Mouse (Mus musculus) heart, adult 8-10 months (tissue): ENCODE results near the gene Mmp15. TPM values are rescaled to one million over a fixed set of nuclear protein-coding genes. Genes with fewer than 3 reads are reported as not detected.

ENCODE experiments used
- total RNA-seq, 4 experiments: library from RNA; stranded (reverse); gene quantifications; 2 replicates each; pipeline ENCODE4 v1.2.4; 2022

Gene Mmp15
- total RNA-seq, 4 experiments from 2014 or later: 57.6 to 63.2 (median 58.0) TPM

Other genes starting within 250 kb of the Mmp15 start
- gene Kifc3, start 149.5 kb upstream of the Mmp15 start, total RNA-seq: 10 to 100 TPM; 79.2 to 89.7 (median 83.6) TPM
- under 1 TPM; 0.14 to 0.63 (median 0.52) TPM for gene Cngb1, start 45.7 kb upstream of the Mmp15 start, total RNA-seq
- under 1 TPM in 1 of 4 experiments, not detected in 3; 0.57 TPM for gene Tepp, start 41.7 kb upstream of the Mmp15 start, total RNA-seq
- gene Zfp319, start 20.3 kb upstream of the Mmp15 start, total RNA-seq: 1 to 10 TPM; 7.4 to 9.5 (median 7.9) TPM
- gene Usb1, start 20.0 kb upstream of the Mmp15 start, total RNA-seq: 10 to 100 TPM; 11.3 to 14.0 (median 13.2) TPM
- 10 to 100 TPM; 19.8 to 24.3 (median 20.8) TPM for gene Cfap20, start 82.6 kb downstream of the Mmp15 start, total RNA-seq
- 10 to 100 TPM; 17.3 to 30.2 (median 28.7) TPM for gene Csnk2a2, start 137.8 kb downstream of the Mmp15 start, total RNA-seq
- gene Ccdc113, start 181.8 kb downstream of the Mmp15 start, total RNA-seq: not detected
- not detected for gene Prss54, start 224.1 kb downstream of the Mmp15 start, total RNA-seq